Mouse (Mus musculus) embryonic fibroblast, embryonic 13.5 days (primary cell): ENCODE results near the gene Svopl.

Experiments used
- CTCF ChIP-seq: IDR thresholded peaks from 2 replicates; pipeline ENCODE4 v1.5.1; 2011; ENCODE audit warnings: mild to moderate bottlenecking, control low read depth, low read length, moderate library complexity, borderline replicate concordance; ENCODE audit not compliant: insufficient read depth
- POLR2A ChIP-seq: IDR thresholded peaks from 2 replicates; pipeline ENCODE4 v1.6.1; 2011; ENCODE audit warnings: low read depth, mild to moderate bottlenecking, control low read depth, low read length, moderate library complexity

DNA sequence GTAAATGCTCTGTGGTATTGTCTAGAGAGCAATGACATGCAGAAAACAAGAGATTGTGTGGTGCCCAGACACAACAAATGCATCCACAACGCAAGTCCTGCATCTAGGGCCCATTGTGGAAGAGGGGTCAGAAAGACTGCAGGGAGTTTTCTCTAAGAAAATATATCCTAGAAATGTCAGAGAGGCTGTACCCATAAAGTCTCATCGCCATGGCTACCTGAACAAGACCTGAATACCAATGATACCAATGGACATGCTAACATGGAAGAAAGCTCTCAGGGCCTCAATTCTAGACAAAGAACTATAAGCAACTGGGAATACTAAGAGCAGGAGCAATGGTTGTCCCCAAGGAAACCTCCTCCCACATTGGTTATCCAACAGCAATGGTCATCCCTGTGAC lies 34.0 kb downstream of the Svopl start:
- no peak for TF ChIP-seq POLR2A
- no peak for TF ChIP-seq CTCF
